Mouse (Mus musculus): Measurements from ENCODE around the gene Plcb3.

DNA sequence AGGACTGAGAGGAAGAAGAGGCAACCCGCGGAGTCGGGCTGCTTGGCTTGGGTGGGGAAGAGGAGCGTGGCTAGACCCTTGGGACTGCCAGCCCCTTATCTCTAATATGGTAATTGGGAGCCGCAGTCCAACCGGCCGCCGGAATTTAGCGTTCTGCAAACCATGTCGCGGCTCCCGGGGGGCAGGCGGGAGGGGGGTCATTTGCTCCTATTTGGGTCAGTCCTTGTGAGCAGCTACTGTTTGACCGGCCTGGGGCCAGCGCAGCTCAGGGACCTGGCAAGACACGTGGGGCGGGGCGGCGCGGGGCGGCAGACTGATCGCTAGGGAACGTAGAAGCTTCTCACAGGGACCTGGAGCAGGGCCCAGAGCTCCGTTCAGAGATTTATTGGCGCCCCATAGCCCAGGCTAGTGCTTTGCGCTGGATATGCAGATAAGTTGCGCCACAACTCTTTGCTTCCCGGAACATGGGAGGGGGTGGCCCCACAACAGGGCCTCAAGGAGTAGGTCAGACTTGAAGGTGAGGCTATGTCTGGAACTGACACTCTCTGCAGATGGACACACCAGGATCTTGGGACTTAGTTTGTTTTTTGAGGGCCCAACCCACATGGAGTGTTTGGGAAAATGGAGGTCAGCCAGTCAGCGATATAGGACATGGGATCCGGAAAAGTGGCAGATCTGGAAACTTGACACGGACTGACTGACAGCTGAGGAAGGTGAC is 24.1 kb downstream of the Plcb3 start:
- TF ChIP-seq CTCF (IDR thresholded peaks at IDR 0.05) (no peak), EP300 (IDR thresholded peaks at IDR 0.05) (no peak; the same call in 1 of the 2 replicates)
